Mouse (Mus musculus) intestine, embryonic 16.5 days (tissue): ENCODE data around the gene Col6a6. TPM values are rescaled to one million over a fixed set of nuclear protein-coding genes. Genes with fewer than 3 reads are reported as not detected.

Experiments
- ATAC-seq: fragments of 200-750 bp; cut with Nextera tagmentation; 2 replicates; pipeline ENCODE4 v1.8.0; 2017; ENCODE audit warnings: moderate TSS enrichment, moderate library complexity
- H3K27ac ChIP-seq: fragments of 300-500 bp; sonication (generic); 2 replicates; pipeline ENCODE4 v1.5.1; 2014; ENCODE audit warnings: mild to moderate bottlenecking, low read length
- H3K27me3 ChIP-seq: fragments of 300-500 bp; sonication (generic); replicated peaks from 2 replicates; pipeline ENCODE4 v1.6.1; 2014; ENCODE audit warnings: low read length, control low read depth, mixed read lengths; ENCODE audit not compliant: control insufficient read depth, insufficient read depth
- H3K36me3 ChIP-seq: fragments of 300-500 bp; sonication (generic); 2 replicates; pipeline ENCODE4 v1.6.1; 2014; ENCODE audit warnings: low read length, control low read depth; ENCODE audit not compliant: control insufficient read depth, insufficient read depth
- H3K4me1 ChIP-seq: fragments of 300-500 bp; sonication (generic); 2 replicates; pipeline ENCODE4 v1.6.1; 2014; ENCODE audit warnings: low read length, control low read depth, mixed read lengths; ENCODE audit not compliant: control insufficient read depth, insufficient read depth
- H3K4me2 ChIP-seq: fragments of 300-500 bp; sonication (generic); 2 replicates; pipeline ENCODE4 v1.6.1; 2014; ENCODE audit warnings: low read depth, low read length, control low read depth
- H3K4me3 ChIP-seq: fragments of 300-500 bp; sonication (generic); 2 replicates; pipeline ENCODE4 v1.5.1; 2014; ENCODE audit warnings: mild to moderate bottlenecking, low read length
- H3K9ac ChIP-seq: fragments of 300-500 bp; sonication (generic); 2 replicates; pipeline ENCODE4 v1.6.1; 2014; ENCODE audit warnings: low read depth, low read length
- H3K9me3 ChIP-seq: fragments of 300-500 bp; sonication (generic); 2 replicates; pipeline ENCODE4 v1.6.1; 2016; ENCODE audit warnings: low read length, control low read depth; ENCODE audit not compliant: control insufficient read depth
- WGBS: fragments of 180-500 bp; shearing (Covaris S2); extraction: QIAGEN DNeasy Blood & Tissue Kit; methylation state at CpG from one replicate; pipeline ENCODE4 v1.1.7; 2014; 5-methylcytosine and 5-hydroxymethylcytosine counted together
- polyA plus RNA-seq: library from polyadenylated mRNA; unstranded; fragments of >200 nt; fragmentation: Nextera tagmentation; extraction: Ambion mirVana; gene quantifications from 2 replicates; pipeline ENCODE4 v1.2.1, GENCODE M21; 2015

Col6a6 gene
- polyA plus RNA-seq, 1 experiment from 2014 or later, result 0.95 TPM

GRCm38 (mm10) chr9:105735195-105735594, 92.8 kb downstream of the Col6a6 start:
- H3K4me1 ChIP-seq, result no peaks in the 10 kb centered on the region
- H3K27me3 ChIP-seq, result no peaks in the 10 kb centered on the region
- H3K9me3 ChIP-seq, result no peaks in the 10 kb centered on the region
- H3K4me2 ChIP-seq, result no peak overlapping the region
- no peak overlapping the region for H3K27ac ChIP-seq
- ATAC-seq, result no peak
- H3K9ac ChIP-seq, result no peak overlapping the region
- no peak overlapping the region for H3K4me3 ChIP-seq
- 77% methylated on average over 5 of the region's 5 CpGs for WGBS
- H3K36me3 ChIP-seq, result no peaks in the 10 kb centered on the region

- no peaks in the 10 kb centered on the region for H3K9me3 ChIP-seq
- H3K9ac ChIP-seq, result no peak overlapping the region
- H3K27me3 ChIP-seq, result no peaks in the 10 kb centered on the region
- H3K36me3 ChIP-seq, result no peaks in the 10 kb centered on the region
- no peak overlapping the region for H3K4me3 ChIP-seq
- ATAC-seq, result no peak
- no peaks in the 10 kb centered on the region for H3K4me1 ChIP-seq
- 70% methylated on average over 2 of the region's 2 CpGs for WGBS
- no peak overlapping the region for H3K4me2 ChIP-seq
- no peak overlapping the region for H3K27ac ChIP-seq
Measured at GRCm38 (mm10) chr9:105734651-105735050, 93.3 kb downstream of the Col6a6 start.

GRCm38 (mm10) chr9:105731976-105732375, 96.0 kb downstream of the Col6a6 start:
- Histone ChIP-seq H3K4me1 (no peaks in the 10 kb centered on the region), H3K4me3 (no peak overlapping the region), H3K4me2 (no peak overlapping the region), H3K9me3 (no peaks in the 10 kb centered on the region), H3K36me3 (no peaks in the 10 kb centered on the region), H3K27me3 (no peaks in the 10 kb centered on the region), H3K9ac (no peak overlapping the region), H3K27ac (no peak overlapping the region)
- 63% methylated on average over 7 of the region's 7 CpGs for WGBS
- no peak for ATAC-seq

GRCm38 (mm10) chr9:105720430-105720829, 107.5 kb downstream of the Col6a6 start:
- WGBS, result 76% methylated on average over 4 of the region's 4 CpGs
- Histone ChIP-seq H3K27me3 (no peaks in the 10 kb centered on the region), H3K9me3 (no peaks in the 10 kb centered on the region), H3K9ac (no peak overlapping the region), H3K36me3 (no peaks in the 10 kb centered on the region), H3K4me3 (no peak overlapping the region), H3K4me2 (no peak overlapping the region), H3K27ac (no peak overlapping the region), H3K4me1 (no peaks in the 10 kb centered on the region)
- no peak for ATAC-seq

GRCm38 (mm10) chr9:105719851-105720395, 108.0 kb downstream of the Col6a6 start:
- Histone ChIP-seq H3K4me1 (no peaks in the 10 kb centered on the region), H3K27ac (no peak overlapping the region), H3K9me3 (no peaks in the 10 kb centered on the region), H3K9ac (no peak overlapping the region), H3K4me3 (no peak overlapping the region), H3K27me3 (no peaks in the 10 kb centered on the region), H3K4me2 (no peak overlapping the region), H3K36me3 (no peaks in the 10 kb centered on the region)
- 63% methylated on average over 5 of the region's 5 CpGs for WGBS
- ATAC-seq, result no peak

- 67% methylated on average over 7 of the region's 7 CpGs for WGBS
- H3K27me3 ChIP-seq, result no peaks in the 10 kb centered on the region
- no peak overlapping the region for H3K4me2 ChIP-seq
- no peaks in the 10 kb centered on the region for H3K36me3 ChIP-seq
- H3K4me1 ChIP-seq, result no peaks in the 10 kb centered on the region
- ATAC-seq, result no peak
- no peak overlapping the region for H3K4me3 ChIP-seq
- H3K27ac ChIP-seq, result no peak overlapping the region
- no peak overlapping the region for H3K9ac ChIP-seq
- H3K9me3 ChIP-seq, result no peaks in the 10 kb centered on the region
Measured at GRCm38 (mm10) chr9:105719367-105719766, 108.6 kb downstream of the Col6a6 start.

- no peaks in the 10 kb centered on the region for H3K9me3 ChIP-seq
- H3K9ac ChIP-seq, result no peak overlapping the region
- WGBS, result 89% methylated on average over 3 of the region's 3 CpGs
- no peaks in the 10 kb centered on the region for H3K36me3 ChIP-seq
- no peaks in the 10 kb centered on the region for H3K27me3 ChIP-seq
- ATAC-seq, result no peak
- no peaks in the 10 kb centered on the region for H3K4me1 ChIP-seq
- H3K27ac ChIP-seq, result no peak overlapping the region
- no peak overlapping the region for H3K4me2 ChIP-seq
- H3K4me3 ChIP-seq, result no peak overlapping the region
Measured at GRCm38 (mm10) chr9:105712049-105712448, 115.9 kb downstream of the Col6a6 start.

GRCm38 (mm10) chr9:105705011-105705410, 122.9 kb downstream of the Col6a6 start:
- no peak overlapping the region for H3K4me2 ChIP-seq
- no peak overlapping the region for H3K27ac ChIP-seq
- H3K36me3 ChIP-seq, result no peaks in the 10 kb centered on the region
- H3K9ac ChIP-seq, result no peak overlapping the region
- no peak overlapping the region for H3K4me3 ChIP-seq
- H3K4me1 ChIP-seq, result no peaks in the 10 kb centered on the region
- 97% methylated on average over 1 of the region's 1 CpGs for WGBS
- ATAC-seq, result no peak
- H3K9me3 ChIP-seq, result no peaks in the 10 kb centered on the region
- no peaks in the 10 kb centered on the region for H3K27me3 ChIP-seq

GRCm38 (mm10) chr9:105704226-105704932, 123.6 kb downstream of the Col6a6 start:
- Histone ChIP-seq H3K36me3 (no peaks in the 10 kb centered on the region), H3K9ac (no peak overlapping the region), H3K4me3 (no peak overlapping the region), H3K4me2 (no peak overlapping the region), H3K27me3 (no peaks in the 10 kb centered on the region), H3K4me1 (no peaks in the 10 kb centered on the region), H3K9me3 (no peaks in the 10 kb centered on the region), H3K27ac (no peak overlapping the region)
- ATAC-seq, result no peak
- 84% methylated on average over 16 of the region's 16 CpGs for WGBS

- no peak overlapping the region for H3K9ac ChIP-seq
- ATAC-seq, result no peak
- H3K36me3 ChIP-seq, result no peaks in the 10 kb centered on the region
- H3K4me2 ChIP-seq, result no peak overlapping the region
- 66% methylated on average over 9 of the region's 9 CpGs for WGBS
- H3K9me3 ChIP-seq, result no peaks in the 10 kb centered on the region
- no peak overlapping the region for H3K4me3 ChIP-seq
- peaks cover 9% of the 10 kb centered on the region; the same call in 1 of the 2 replicates for H3K4me1 ChIP-seq
- H3K27ac ChIP-seq, result no peak overlapping the region
- H3K27me3 ChIP-seq, result no peaks in the 10 kb centered on the region
Measured at GRCm38 (mm10) chr9:105701966-105702365, 126.0 kb downstream of the Col6a6 start.
